ENCODE assay signal across 30 mouse cellular contexts in the genomic region with DNA sequence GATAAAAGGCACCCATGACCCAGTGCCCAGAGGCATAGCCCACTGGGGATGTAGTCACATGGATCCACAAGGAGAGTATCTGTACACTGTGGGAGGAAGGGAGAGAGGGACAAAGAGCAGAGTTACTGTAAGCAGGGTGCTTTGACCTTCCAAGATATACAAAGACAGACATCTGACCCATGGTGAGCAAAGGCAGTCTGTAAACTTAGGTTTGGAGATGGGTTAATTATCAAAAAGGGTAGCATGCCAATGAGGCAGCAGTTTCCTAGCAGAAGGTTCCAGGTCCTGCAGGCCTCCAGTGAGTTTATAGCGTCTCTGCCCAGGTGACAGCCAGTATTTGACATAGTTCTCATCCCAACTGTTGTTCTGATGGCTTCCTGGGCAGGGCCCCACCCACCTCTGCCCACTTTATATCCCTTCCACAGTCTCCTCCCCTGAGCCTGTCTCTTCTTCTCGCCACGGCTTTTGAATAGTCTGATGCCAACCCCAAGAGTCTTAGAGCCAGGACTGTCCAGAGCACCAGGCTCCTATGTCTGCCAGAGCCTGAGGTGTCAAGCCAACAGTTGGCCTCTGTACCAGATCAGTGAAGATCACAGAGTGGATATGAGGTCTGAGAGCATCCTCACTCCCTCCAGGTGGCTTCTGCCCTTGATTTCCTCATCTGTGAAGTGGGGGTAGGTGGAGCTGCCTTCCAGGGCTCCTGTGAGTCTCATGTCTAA. TPM values are rescaled to one million over a fixed set of nuclear protein-coding genes. Genes with fewer than 3 reads are reported as not detected.
DNase-seq lines count a peak whose midpoint lies in the region; ATAC-seq and TF ChIP-seq lines count a peak whose summit lies in the region.
"Had no signal": no experiment of that assay in that cellular context is flagged by ENCODE, and none has a peak within 500 bp of the region (broad histone marks: within the 10 kb centered on the region; RNA-seq: fewer than 3 reads in every experiment).

No protein-coding gene starts in this region.

- 62% methylated on average over 3 of the region's 3 CpGs for WGBS in kidney, embryonic 16.5 days
- WGBS in liver, adult 2 months = 17% methylated on average over 3 of the region's 3 CpGs
- 72% methylated on average over 3 of the region's 3 CpGs for WGBS in liver, embryonic 11.5 days
- 61% methylated on average over 3 of the region's 3 CpGs for WGBS in liver, postnatal 0 days (ENCODE audit: insufficient replicate concordance)
- WGBS in hindbrain, embryonic 10.5 days = 72% methylated on average over 3 of the region's 3 CpGs

- H3K79me2 ChIP-seq in liver, adult 2 months (ENCODE audit: control insufficient read depth, insufficient read depth, low read length) = peaks cover 8% of the 10 kb centered on the region; the same call in 1 of the 2 replicates

- no peak overlapping the region for H3K9ac ChIP-seq in kidney, embryonic 16.5 days (replicated peaks; ENCODE audit: low read length)
- H3K9ac ChIP-seq in liver, adult 2 months (ENCODE audit: low read depth, low read length) = peak overlapping the region; percentile 30
- no peak overlapping the region for H3K9ac ChIP-seq in liver, embryonic 11.5 days (ENCODE audit: low read depth, low read length)
- H3K9ac ChIP-seq in liver, postnatal 0 days (replicated peaks) = no peak overlapping the region
- H3K9ac ChIP-seq: embryonic facial prominence, embryonic 15.5 days; forebrain, embryonic 13.5 days; heart, embryonic 12.5 days; hindbrain, embryonic 15.5 days; midbrain, embryonic 15.5 days; neural tube, embryonic 15.5 days had no signal

- H3K9me3 ChIP-seq in kidney, embryonic 16.5 days (ENCODE audit: low read length) = no peaks in the 10 kb centered on the region
- H3K9me3 ChIP-seq in liver, embryonic 11.5 days (ENCODE audit: control insufficient read depth, low read length) = no peaks in the 10 kb centered on the region
- no peaks in the 10 kb centered on the region for H3K9me3 ChIP-seq in liver, postnatal 0 days (ENCODE audit: low read length)
- H3K9me3 ChIP-seq in hindbrain, embryonic 10.5 days = no peaks in the 10 kb centered on the region
- H3K9me3 ChIP-seq: embryonic facial prominence, embryonic 10.5 days; embryonic facial prominence, embryonic 15.5 days; forebrain, embryonic 13.5 days; G1E; heart, embryonic 12.5 days; hindbrain, embryonic 15.5 days; midbrain, embryonic 15.5 days; neural tube, embryonic 15.5 days had no signal

- H3K36me3 ChIP-seq in kidney, embryonic 16.5 days (ENCODE audit: insufficient read depth, low read length) = no peaks in the 10 kb centered on the region
- no peaks in the 10 kb centered on the region for H3K36me3 ChIP-seq in liver, adult 2 months (ENCODE audit: control insufficient read depth, insufficient read depth, low read length)
- no peaks in the 10 kb centered on the region for H3K36me3 ChIP-seq in liver, embryonic 11.5 days (ENCODE audit: control insufficient read depth, insufficient read depth, low read length)
- H3K36me3 ChIP-seq in liver, postnatal 0 days (replicated peaks; ENCODE audit: insufficient read depth, low read length) = no peaks in the 10 kb centered on the region
- no peaks in the 10 kb centered on the region for H3K36me3 ChIP-seq in hindbrain, embryonic 10.5 days
- H3K36me3 ChIP-seq: embryonic facial prominence, embryonic 10.5 days; embryonic facial prominence, embryonic 15.5 days; G1E; heart, embryonic 12.5 days; hindbrain, embryonic 15.5 days; midbrain, embryonic 15.5 days; neural tube, embryonic 15.5 days had no signal

- peak; percentile 86 for DNase-seq in kidney, adult 11 months
- DNase-seq in liver, adult 2 months (ENCODE audit: extremely low read depth, low read depth, low spot score) = peak; percentile 98
- DNase-seq in liver, embryonic 11.5 days (ENCODE audit: low spot score) = no peak
- DNase-seq in fat pad, adult 2 months (ENCODE audit: extremely low read depth, low read depth, low spot score) = peak; percentile 95
- no peak for DNase-seq in liver, postnatal 0 days
- DNase-seq in hindbrain, embryonic 10.5 days (ENCODE audit: low spot score) = no peak
- DNase-seq: adrenal gland, adult 8-10 months; cerebellum, adult 8-10 months; cerebellum, postnatal 25 days; gastrocnemius, postnatal 36 days; heart, adult 2 months; heart, postnatal 4 days; left cerebral cortex, postnatal 4 days; lung, adult 2 months; lung, postnatal 10 days; right cerebral cortex, postnatal 4 days; thymus, postnatal 4 days had no signal

- H3K4me3 ChIP-seq in kidney, embryonic 16.5 days (ENCODE audit: low read length) = no peak overlapping the region
- H3K4me3 ChIP-seq in liver, adult 2 months (ENCODE audit: insufficient read depth, low read depth, low read length) = no peak overlapping the region
- no peak overlapping the region for H3K4me3 ChIP-seq in liver, embryonic 11.5 days (ENCODE audit: low read depth, low read length)
- H3K4me3 ChIP-seq in liver, postnatal 0 days (ENCODE audit: low read depth, low read length) = no peak overlapping the region
- H3K4me3 ChIP-seq in hindbrain, embryonic 10.5 days = no peak overlapping the region
- H3K4me3 ChIP-seq: embryonic facial prominence, embryonic 10.5 days; embryonic facial prominence, embryonic 15.5 days; forebrain, embryonic 13.5 days; heart, adult 2 months; heart, embryonic 12.5 days; hindbrain, embryonic 15.5 days; midbrain, embryonic 15.5 days; neural tube, embryonic 15.5 days had no signal

- no peak for TF ChIP-seq CTCF in liver, adult 2 months (IDR thresholded peaks at IDR 0.05; ENCODE audit: low read depth, low read length)
- TF ChIP-seq CTCF in liver, postnatal 0 days (IDR thresholded peaks at IDR 0.05; ENCODE audit: low read depth) = no peak

- no peak overlapping the region for H3K4me2 ChIP-seq in kidney, embryonic 16.5 days (replicated peaks; ENCODE audit: low read depth, low read length)
- no peak overlapping the region for H3K4me2 ChIP-seq in liver, embryonic 11.5 days
- no peak overlapping the region for H3K4me2 ChIP-seq in liver, postnatal 0 days (ENCODE audit: low read depth, low read length)
- H3K4me2 ChIP-seq: embryonic facial prominence, embryonic 15.5 days; forebrain, embryonic 13.5 days; heart, embryonic 12.5 days; hindbrain, embryonic 15.5 days; midbrain, embryonic 15.5 days; neural tube, embryonic 15.5 days had no signal

- H3K4me1 ChIP-seq in kidney, embryonic 16.5 days (ENCODE audit: insufficient read depth, low read length) = peaks cover 10% of the 10 kb centered on the region; the same call in 1 of the 2 replicates
- peaks cover 13% of the 10 kb centered on the region for H3K4me1 ChIP-seq in liver, adult 2 months (ENCODE audit: control insufficient read depth, insufficient read depth, low read length)
- H3K4me1 ChIP-seq in liver, embryonic 11.5 days (replicated peaks; ENCODE audit: control insufficient read depth, insufficient read depth, low read length) = peaks cover 6% of the 10 kb centered on the region; the same call in 1 of the 2 replicates
- H3K4me1 ChIP-seq in liver, postnatal 0 days (ENCODE audit: insufficient read depth) = peaks cover 15% of the 10 kb centered on the region
- H3K4me1 ChIP-seq in hindbrain, embryonic 10.5 days (replicated peaks) = peaks cover 18% of the 10 kb centered on the region

- H3K27ac ChIP-seq in kidney, embryonic 16.5 days (ENCODE audit: low read length) = no peak overlapping the region
- peak overlapping the region; percentile 94 for H3K27ac ChIP-seq in liver, adult 2 months (replicated peaks; ENCODE audit: insufficient read depth, low read depth, low read length)
- H3K27ac ChIP-seq in liver, embryonic 11.5 days (ENCODE audit: low read depth, low read length) = no peak overlapping the region
- H3K27ac ChIP-seq in liver, postnatal 0 days (ENCODE audit: low read depth) = peak overlapping the region; percentile 97
- no peak overlapping the region for H3K27ac ChIP-seq in hindbrain, embryonic 10.5 days
- H3K27ac ChIP-seq: embryonic facial prominence, embryonic 10.5 days; embryonic facial prominence, embryonic 15.5 days; forebrain, embryonic 13.5 days; heart, adult 2 months; hindbrain, embryonic 15.5 days; kidney, postnatal 0 days; macrophage; midbrain, embryonic 15.5 days; neural tube, embryonic 15.5 days had no signal

- TF ChIP-seq EP300 in liver, postnatal 0 days (IDR thresholded peaks at IDR 0.05; ENCODE audit: low read depth) = no peak

- TF ChIP-seq POLR2A in liver, adult 2 months (IDR thresholded peaks at IDR 0.05; ENCODE audit: extremely low read depth, insufficient read depth, low read length) = no peak

- peaks cover 44% of the 10 kb centered on the region for H3K27me3 ChIP-seq in kidney, embryonic 16.5 days (ENCODE audit: insufficient read depth, low read length)
- no peaks in the 10 kb centered on the region for H3K27me3 ChIP-seq in liver, adult 2 months (ENCODE audit: control insufficient read depth, insufficient read depth, low read length)
- H3K27me3 ChIP-seq in liver, embryonic 11.5 days (replicated peaks; ENCODE audit: control insufficient read depth, insufficient read depth, low read length) = peaks cover 41% of the 10 kb centered on the region
- peaks cover 26% of the 10 kb centered on the region for H3K27me3 ChIP-seq in liver, postnatal 0 days (ENCODE audit: insufficient read depth, low read length)
- peaks cover 75% of the 10 kb centered on the region for H3K27me3 ChIP-seq in hindbrain, embryonic 10.5 days (ENCODE audit: insufficient read depth, poor library complexity, severe bottlenecking)

- ATAC-seq in kidney, embryonic 16.5 days (ENCODE audit: low FRiP score, low TSS enrichment) = no peak
- no peak for ATAC-seq in liver, embryonic 11.5 days (replicated peaks; ENCODE audit: low FRiP score)
- no peak for ATAC-seq in liver, postnatal 0 days
- ATAC-seq: forebrain, embryonic 13.5 days; inflammation-experienced regulatory T-cells, adult 6 months; midbrain, embryonic 15.5 days had no signal

RNA-seq across cellular contexts. Expression of gene Ppara, which starts 2.7 kb away (rescaled TPM):
- polyA plus RNA-seq in kidney, embryonic 16.5 days (2015; fragmentation: Nextera tagmentation; extraction: Ambion mirVana) = 5.1 and 5.9 TPM in 2 replicates
- total RNA-seq in liver, adult 2 months (2014; rRNA removed) = 184 and 206 TPM in 2 replicates
- polyA plus RNA-seq in liver, adult 2 months (2012; rRNA removed) = 36.2 and 39.8 TPM in 2 replicates
- 2.5 and 3.4 TPM in 2 replicates for polyA plus RNA-seq in liver, embryonic 11.5 days (2014; fragmentation: Nextera tagmentation; extraction: Ambion mirVana)
- polyA plus RNA-seq in liver, postnatal 0 days (2015; fragmentation: Nextera tagmentation; extraction: Ambion mirVana) = 169 and 185 TPM in 2 replicates
- 0.24 and 0.62 TPM in 2 replicates for polyA plus RNA-seq in hindbrain, embryonic 10.5 days (2016; fragmentation: Nextera tagmentation; extraction: Ambion mirVana)
- total RNA-seq: megakaryocyte-erythroid progenitor cell, adult 5-6 weeks had no signal
- polyA plus RNA-seq: G1E; inflammation-experienced regulatory T-cells, adult 6 months; macrophage had no signal

Comparison
In these comparisons a context has a peak if more than half of its experiments do, and no peak if none do; other contexts are left out.
1. DNase-seq: peak in kidney, adult 11 months (single experiment), liver, adult 2 months (single experiment) and fat pad, adult 2 months (single experiment); none in liver, embryonic 11.5 days (single experiment), liver, postnatal 0 days (single experiment) and hindbrain, embryonic 10.5 days (single experiment).
2. H3K27ac ChIP-seq: peak in liver, adult 2 months (single experiment) and liver, postnatal 0 days (single experiment); none in kidney, embryonic 16.5 days (single experiment), liver, embryonic 11.5 days (single experiment) and hindbrain, embryonic 10.5 days (single experiment).